Mouse (Mus musculus) myocyte (in vitro differentiated cells): ENCODE measurements around the gene Micu1.

Experiments
- CEBPB ChIP-seq: IDR thresholded peaks from 2 replicates; pipeline ENCODE4 v1.6.1; 2011; ENCODE audit warnings: mild to moderate bottlenecking, moderate library complexity; ENCODE audit not compliant: poor library complexity, insufficient read depth, severe bottlenecking
- MYOG ChIP-seq, 3 experiments: IDR thresholded peaks; one replicate each; pipeline ENCODE4 v1.6.1; 2011; ENCODE audit warnings: control low read depth in 2 of 3, low read depth in 2 of 3, mild to moderate bottlenecking in 2 of 3; ENCODE audit not compliant: insufficient read length in 2 of 3, control insufficient read depth in 1 of 3, insufficient read depth in 1 of 3
- POLR2A ChIP-seq: IDR thresholded peaks from one replicate; pipeline ENCODE4 v1.6.1; 2011; ENCODE audit warnings: low read depth, mild to moderate bottlenecking, control low read depth, moderate library complexity; ENCODE audit not compliant: insufficient read length
- POLR2AphosphoS2 ChIP-seq: IDR thresholded peaks from one replicate; pipeline ENCODE4 v1.6.1; 2011; ENCODE audit warnings: low read depth, control low read depth; ENCODE audit not compliant: insufficient read length
- REST ChIP-seq: IDR thresholded peaks from one replicate; pipeline ENCODE4 v1.6.1; 2011; ENCODE audit warnings: mild to moderate bottlenecking, control low read depth, moderate library complexity; ENCODE audit not compliant: insufficient read depth, insufficient read length
- SRF ChIP-seq: IDR thresholded peaks from one replicate; pipeline ENCODE4 v1.6.1; 2011; ENCODE audit warnings: low read depth; ENCODE audit not compliant: control insufficient read depth, insufficient read length
- TCF12 ChIP-seq: IDR thresholded peaks from one replicate; pipeline ENCODE4 v1.6.1; 2011; ENCODE audit warnings: mild to moderate bottlenecking, control low read depth; ENCODE audit not compliant: poor library complexity, insufficient read depth, severe bottlenecking

- no peak for TF ChIP-seq POLR2A
- peak; percentile 41 to 83 (median 78) for TF ChIP-seq MYOG (IDR thresholded peaks at IDR 0.05; ENCODE audit: control insufficient read depth in 1 of 3, insufficient read depth in 1 of 3, insufficient read length in 2 of 3, low read depth in 2 of 3)
- no peak for TF ChIP-seq SRF
- no peak for TF ChIP-seq REST
- TF ChIP-seq CEBPB = no peak
- TF ChIP-seq POLR2AphosphoS2 = no peak
- TF ChIP-seq TCF12 = peak; percentile 28
Measured at GRCm38 (mm10) chr10:59792575-59793176, 90.4 kb downstream of the Micu1 start.
